Mouse (Mus musculus) lung, postnatal 10 days (tissue): Measurements from ENCODE around the gene Sfxn4.
"Not testable (repeated sequence)": the region's sequence is repeated elsewhere in the genome, so short reads cannot be mapped to it uniquely, and the experiment has no call there.

Source experiments
- DNase-seq: peaks from one replicate; pipeline ENCODE4 v3.0.0; 2021

Gene Sfxn4

DNA sequence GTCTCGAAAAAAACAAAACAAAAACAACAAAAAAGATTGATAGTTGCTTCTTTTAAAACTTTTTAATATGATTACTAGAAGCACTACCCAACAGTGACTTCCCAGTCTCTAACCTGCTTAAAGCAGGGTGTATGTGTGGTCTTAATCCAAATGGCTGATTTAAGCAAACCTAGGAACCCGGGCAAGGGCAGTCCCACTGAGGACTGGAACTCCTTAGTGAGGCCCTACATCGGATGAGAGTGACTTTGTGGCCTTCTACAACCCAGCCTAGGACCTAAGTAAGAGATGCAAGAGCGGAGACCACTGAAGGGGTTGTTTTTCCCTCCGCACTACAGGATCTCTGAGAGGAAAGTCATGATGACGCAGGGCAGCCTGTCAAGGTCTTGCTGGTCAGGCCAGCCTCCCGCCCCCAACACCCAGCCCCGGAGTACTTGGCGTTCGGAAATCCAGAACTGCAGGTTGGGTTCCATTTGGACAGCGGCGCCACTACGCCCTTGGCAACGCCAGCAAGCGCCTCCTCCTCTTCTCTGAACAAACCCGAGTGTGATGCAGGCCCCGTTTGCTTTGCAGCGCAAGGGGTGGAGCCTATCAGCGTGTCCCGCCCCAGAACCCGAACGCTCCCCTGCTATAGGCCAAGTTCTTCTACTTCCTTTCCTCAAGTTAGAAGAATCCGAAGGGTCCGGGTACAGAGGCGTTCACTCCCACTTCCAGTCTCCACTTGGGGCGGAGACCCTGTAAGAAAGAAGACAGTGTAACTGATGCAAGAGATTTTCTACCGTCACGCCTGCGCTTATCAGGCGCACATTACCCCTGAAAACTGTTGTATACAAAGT is at the start of gene Sfxn4:
Gene Sfxn4, minus strand, starts transcription at position 612 of the 833 bp plus-strand sequence.
- DNase-seq = peak; percentile 97

DNA sequence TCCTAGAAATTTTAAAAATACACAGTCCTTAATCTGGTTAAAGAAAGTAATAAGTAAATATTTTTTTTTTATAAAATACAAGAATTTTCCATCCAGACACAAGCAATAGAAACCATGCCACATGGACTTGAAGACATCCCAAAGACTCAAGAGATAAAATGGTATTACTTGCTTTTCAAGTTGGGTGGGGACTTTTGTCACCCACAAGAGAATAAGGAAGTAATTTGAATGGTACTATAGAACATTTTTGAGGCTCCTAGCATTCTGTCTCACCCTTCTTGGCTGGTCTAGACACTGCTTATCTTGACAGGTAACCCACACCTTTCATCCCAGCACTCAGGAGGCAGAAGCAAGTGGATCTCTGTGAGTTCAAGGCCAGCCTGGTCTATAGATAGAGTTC is 49.0 kb upstream of the Sfxn4 start:
- no peak for DNase-seq

DNA sequence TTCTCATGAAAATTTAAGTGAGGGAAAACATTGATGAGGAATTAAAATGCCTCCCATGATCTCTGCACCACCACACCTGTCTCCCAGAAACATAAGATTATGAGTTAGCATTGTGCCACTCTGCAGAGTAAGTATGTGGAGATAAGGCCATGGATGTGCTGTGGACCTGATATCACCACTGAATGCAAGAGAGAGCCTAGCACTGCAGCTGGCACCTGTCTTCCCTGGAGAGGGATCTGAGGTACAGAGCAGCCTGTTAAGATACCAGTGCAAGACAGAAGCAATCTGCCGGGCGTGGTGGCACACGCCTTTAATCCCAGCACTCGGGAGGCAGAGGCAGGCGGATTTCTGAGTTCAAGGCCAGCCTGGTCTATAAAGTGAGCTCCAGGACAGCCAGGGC is 44.2 kb upstream of the Sfxn4 start:
- DNase-seq = no peak

DNA sequence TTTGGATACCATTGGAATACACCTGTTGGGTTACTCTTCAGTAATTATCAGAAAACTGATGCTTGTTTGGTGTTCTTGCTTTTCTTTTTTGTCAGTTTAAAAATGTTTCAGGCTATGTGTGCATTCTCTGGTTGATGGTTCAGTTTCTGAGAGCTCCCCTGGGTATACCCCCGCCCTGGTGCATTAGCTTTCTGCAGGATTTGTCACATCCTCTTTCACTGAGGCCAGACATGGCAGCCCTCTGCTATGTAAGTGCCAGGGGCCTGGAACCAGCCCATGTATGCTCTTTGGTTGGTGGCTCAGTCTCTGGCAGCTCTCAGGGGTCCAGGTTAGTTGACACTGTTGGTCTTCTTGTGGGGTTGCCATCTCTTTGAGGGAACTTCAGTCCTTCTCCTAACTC is 42.7 kb upstream of the Sfxn4 start:
- DNase-seq = no peak

DNA sequence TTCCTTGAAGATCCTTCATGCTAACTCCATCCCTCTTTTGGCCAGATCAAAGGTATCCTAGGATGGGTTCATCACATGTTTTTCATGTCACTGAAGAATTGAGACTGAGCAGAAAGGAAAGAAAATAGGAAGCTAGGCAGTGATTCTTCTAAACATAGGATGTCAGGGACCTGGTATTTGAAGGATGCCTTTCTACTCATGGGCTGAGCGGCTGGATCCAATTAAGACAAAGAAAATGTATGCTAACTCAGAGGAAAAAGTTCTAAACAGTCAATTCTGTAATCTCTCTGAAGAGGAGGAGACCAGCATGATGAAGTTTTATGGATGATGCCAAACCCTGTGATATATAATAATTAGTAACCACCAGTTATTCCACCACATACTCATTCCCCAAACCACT is 41.9 kb upstream of the Sfxn4 start:
- no peak for DNase-seq

DNA sequence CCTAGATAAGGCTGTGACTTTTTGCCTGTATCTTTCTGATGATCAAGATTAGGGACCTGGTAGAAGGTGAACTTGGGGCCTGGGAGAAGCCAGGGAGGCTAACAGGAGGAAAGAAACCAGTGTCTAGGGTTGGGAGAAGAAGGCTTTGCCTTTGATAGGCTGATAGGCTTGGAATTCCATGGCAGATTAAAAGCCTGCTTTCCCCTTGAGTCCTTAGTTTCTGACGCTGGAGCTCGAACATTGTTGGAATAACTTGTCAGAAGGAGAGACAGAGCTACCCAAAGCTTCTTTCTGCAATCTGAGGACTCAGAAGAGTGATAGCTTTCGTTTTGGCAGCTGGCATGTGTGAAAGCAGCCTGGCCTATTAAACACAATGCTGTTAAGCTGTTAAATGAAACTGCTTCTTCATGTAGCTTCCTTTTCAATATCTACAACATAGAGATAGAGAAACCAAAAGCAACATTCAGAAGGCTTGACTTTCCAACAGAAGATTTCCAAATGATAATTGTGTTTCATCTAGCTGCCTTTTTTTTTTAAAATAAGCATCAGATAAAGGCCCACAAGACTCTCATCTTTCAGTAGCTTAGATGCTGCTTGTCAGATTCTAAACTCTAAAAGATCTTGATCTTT is 34.1 kb upstream of the Sfxn4 start:
- peak; percentile 18 for DNase-seq

DNA sequence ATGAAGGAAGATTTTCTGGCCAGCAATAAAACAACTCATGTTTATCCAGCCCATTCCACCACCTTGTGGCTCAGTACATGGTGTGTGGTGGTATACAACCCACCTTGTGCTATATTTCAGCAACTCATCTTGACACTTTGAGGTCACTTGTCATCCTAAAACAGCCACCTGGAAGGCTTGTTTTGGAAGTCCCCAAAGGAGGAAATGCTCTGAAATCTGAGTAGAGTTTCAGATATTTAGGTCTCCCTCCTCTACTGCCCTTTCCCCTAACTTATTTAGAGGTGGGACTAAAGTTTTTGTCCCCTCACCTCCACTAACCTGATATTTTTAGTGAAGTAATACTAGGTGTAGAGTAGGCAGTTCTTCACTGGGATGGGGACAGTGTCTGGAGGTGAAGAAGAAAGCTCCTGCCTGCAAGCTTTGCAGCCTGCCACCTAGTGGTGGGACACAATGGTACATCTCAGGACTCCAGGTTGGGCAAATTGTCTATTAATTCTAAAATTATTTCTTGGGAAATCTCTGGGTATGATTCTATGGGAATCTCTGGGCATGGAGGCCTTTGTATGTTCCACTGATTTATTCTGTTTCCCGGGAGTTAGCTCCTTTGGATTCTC is 30.8 kb upstream of the Sfxn4 start:
- DNase-seq = peak; percentile 82

DNA sequence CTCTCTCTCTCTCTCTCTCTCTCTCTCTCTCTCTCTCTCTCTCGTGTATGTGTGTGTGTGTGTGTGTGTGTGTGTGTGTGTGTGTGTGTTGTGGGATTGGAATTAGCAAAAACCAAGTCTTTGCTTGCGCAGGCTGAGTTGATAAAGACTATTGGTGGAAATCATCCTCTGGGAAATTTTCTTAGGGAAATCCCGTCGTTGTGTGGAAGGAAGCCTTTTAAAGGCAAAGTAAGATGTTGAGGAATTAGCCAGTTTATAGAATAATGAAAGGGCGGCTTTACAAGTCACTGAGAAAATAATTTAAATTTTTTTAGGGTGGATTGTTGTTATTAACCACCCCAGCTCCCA is 29.8 kb upstream of the Sfxn4 start:
- DNase-seq = peak; percentile 21

DNA sequence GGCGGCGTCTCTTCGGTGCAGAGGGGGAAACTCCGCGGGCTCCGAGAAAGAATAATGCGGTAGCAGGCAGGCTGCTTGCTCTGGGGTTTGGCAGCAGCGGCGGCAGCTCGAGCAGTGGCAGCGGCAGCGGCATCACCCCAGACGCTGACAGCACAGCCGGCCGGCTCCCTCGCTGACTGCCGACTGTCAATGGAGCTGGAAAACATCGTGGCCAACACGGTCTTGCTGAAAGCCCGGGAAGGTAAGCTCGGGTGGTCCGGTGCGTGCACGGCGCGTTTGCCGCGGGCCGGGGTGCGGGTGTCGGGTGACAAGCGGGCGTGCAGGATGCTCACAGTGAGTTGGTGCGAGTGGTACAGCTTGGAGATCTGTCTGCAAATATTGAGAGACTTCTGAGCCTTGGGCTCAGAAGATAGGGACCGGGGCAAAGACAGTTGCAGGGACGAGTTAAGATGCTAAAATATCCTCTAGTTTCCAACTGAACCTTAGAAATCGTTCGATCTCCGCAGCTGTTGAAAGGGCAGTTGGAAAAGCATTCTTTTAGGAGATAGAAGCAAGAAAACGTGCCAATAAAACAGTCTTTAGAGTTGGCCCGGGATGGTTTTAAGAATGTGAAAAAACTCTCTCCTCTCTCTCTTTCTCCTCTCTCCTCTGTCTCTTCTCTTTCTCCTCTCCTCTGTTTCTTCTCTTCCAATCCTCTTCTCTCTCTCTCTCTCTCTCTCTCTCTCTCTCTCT is 29.3 kb upstream of the Sfxn4 start:
- DNase-seq = no peak

DNA sequence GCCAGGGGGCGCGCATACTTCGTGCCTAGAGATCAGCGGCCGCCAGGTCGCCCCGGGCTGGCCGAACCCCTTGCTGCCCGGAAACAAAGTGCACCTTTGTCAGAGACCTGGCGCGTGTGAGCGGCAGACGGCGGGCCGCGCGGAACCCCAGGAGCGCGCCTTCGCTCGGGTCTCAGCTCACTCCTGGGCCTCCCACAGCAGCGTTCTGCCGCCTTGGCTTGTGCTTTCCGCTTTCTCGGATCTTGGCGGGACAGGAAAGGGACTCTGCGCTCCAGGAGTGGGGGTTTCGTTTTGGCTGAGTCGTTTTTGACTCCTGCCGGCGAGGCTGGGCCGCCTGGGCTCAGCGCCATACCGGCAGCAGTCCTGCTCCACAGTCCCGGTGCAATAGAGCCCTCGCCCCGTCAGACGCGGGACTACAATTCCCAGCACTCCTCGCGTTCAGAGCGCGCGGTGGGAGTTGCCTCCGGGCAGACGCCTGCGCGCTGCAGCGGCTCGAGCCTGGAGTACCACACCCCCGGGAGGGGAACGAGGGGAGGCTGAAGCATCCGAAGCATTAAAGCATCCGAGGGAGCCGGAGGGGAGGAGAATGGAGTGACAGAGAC is 28.5 kb upstream of the Sfxn4 start, which contains the start of gene Grk5:
Gene Grk5, plus strand, starts transcription at position 36 of the 602 bp plus-strand sequence.
- DNase-seq = peak; percentile 96

DNA sequence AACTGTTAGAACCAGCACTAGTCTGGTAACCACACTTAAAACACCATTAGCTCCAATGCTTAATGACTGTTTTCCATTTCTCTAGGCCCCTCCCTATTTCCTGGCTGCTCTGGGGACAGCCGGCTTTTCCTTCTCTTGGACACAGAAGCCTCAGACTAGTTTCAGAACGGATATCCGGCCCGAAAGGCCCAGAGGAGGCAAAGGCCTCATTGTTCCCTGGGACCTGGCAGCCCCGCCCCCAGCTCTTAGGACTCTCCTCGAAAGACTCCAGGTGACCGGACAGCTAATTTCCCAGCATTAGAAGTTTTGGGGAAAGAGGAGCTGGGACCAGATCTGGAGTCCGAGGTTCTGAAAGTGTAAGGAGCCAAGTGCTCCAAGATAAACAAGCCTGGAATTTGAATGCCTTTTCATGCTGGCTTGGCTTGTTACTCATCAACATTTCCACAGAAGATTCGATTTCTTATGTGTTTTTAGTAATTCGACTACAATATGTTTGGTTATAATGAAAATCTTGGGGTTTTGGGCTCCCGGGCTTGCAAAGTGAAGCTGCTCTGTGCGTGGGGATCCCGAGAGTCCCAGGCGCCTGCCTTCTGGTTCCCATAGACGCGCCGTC is 27.9 kb upstream of the Sfxn4 start:
- peak; percentile 86 for DNase-seq

DNA sequence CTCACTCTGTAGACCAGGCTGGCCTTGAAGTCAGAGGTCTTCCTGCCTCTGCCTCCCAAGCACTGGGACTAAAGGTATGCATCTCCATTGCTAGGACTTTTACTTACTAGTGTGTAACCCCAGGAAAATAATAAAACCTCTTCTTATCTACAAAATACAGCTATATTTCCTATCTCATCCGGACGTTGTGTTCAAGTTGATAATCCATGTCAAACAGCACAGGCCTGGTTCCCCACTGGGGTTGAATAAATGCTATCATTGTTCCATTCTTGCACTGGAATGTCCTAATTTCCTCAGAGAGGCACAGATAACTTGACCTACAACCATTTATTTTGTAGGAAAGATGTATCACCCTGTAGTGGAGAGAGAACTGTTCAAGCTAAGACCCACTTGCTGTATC is 26.4 kb upstream of the Sfxn4 start:
- no peak for DNase-seq

DNA sequence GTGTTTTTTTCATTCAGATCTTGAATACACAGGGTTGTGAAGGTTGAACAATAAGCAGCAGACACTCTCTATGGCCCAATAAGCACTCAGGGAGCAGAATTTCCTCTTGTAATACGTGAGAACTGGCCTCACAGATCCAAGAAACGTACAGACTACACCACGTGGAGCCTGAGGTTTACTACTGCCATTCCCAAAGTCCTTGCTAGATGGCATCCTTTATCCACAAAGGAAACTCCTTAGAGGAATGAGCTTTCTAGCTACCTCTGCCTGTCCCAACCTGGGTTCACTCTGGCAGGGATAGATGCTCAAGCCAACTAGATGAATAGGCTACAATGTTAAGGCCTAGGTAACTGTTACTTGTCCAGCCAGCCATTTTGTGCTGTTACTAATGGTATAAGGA is 21.9 kb upstream of the Sfxn4 start:
- DNase-seq = peak; percentile 67

DNA sequence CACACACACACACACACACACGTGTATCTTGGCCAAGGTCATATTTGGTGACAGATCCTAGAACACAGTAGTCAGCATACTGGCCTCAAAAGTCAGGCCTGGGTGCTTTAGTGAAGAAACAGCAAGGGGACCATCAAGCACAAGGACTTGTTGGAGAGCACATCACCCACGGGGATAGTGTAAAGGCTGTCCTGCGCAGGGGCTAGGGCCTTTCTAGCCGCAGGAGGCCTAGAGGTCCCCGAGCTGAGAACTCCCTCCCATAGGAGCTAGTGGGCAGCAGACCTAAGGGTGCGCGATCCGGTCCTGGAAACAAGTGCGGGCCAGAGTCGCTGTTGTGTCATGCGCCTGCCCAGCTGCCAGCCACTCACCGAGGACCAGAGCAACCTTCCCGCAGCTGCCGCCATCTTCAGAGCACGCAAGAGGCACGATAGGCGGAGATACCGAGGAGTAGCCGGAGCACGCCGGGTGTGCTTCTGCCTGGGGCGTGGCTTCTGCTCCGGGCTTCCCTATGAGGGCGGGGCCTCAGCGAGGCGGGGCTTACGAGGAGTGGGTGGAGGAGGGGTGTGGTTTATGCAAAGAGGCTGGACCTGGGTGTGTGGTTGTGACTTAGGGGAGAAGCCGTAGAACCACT is 12.9 kb upstream of the Sfxn4 start, which contains the start of gene Prdx3:
Gene Prdx3, minus strand, starts transcription at position 493 of the 631 bp plus-strand sequence.
- peak; percentile 98 for DNase-seq

DNA sequence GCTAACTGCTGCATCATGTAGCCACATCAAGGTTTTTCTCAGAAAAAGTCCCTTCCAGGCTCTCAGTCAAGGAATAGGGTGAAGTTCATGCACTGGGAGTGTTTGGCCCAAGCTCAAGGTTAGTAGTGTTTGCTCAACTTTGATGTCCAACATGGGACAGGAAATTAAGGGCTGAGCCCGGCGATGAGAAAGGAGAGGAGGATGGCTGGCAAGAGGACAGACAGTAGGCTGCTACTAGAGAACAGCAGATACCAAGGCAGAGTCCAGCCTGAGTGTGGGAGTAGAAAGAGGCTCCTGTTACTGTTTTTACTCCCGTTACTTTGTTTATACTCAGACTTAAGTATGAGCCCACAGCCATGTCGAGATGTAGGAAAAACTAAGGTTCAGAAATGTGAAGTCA is 12.2 kb upstream of the Sfxn4 start:
- peak; percentile 31 for DNase-seq

DNA sequence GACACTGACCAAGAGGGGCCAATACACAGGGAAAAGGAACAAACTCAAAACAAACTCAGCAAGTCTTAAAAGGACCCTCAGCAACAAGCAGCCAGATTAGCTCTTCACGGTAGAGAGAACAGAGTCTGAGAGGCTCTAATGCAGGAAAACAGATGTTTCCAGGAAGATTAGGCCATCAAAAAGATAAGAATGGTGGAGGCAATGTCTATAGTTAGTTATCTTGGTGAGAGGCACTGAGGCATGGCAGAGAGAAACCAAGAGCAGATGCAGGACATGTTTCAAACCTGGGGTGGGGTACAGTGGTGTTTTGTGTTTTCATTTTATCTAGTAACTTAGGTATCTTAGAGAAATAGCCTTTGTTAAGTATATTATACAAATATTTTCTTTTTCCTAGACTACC is 11.0 kb upstream of the Sfxn4 start:
- DNase-seq = no peak

DNA sequence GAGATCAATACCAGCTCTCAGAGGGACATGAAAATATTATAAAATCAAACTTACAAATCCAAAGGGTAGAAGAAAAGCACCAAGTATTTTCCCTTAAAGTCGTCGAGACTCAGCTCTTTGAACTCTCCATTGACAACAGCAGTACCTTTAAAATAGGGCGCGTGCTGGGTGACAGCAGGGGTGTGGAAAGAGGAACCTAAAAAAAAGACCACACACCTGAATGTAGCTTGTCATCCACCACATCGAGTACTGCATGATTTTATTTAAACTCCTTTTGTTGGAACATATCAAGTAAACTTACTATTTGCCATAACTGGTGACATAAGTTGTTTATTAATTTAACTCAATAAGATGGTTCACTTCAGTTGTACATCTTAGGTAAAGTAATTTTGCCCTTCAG is 10.1 kb upstream of the Sfxn4 start:
- DNase-seq = no peak

DNA sequence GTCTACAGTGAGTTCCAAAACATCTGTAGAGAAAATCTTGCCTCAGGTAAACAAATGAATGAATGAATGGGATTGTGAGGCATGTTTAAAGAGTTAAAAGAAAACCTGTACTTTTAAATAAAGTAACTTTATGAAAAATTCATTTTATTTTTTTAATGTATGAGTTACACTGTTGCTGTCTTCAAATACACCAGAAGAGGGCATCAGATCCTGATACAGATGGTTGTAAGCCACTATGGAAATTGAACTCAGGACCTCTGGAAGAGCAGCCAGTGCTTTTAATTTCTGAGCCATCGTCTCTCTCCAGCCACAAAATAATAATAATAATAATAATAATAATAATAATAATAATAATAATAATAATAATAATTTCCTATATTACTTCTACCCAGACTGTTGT is 9.2 kb upstream of the Sfxn4 start:
- no peak for DNase-seq

DNA sequence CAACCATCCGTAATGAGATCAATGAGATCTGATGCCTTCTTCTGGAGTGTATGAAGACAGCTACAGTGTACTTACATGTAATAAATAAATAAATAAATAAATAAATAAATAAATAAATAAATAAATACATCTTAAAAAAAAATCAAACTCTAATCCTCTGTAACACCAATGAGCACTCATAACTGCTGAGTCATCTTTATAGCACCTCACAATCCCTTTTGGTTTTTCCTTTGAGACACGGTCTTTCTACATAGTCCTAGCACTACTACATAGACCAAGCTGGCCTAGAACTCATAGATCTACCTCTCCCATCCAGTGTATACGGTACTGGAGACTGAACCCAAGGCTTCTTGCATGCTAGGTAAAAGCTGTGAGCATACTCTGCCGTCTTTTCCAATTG is 4.9 kb upstream of the Sfxn4 start:
- not testable (repeated sequence) for DNase-seq

DNA sequence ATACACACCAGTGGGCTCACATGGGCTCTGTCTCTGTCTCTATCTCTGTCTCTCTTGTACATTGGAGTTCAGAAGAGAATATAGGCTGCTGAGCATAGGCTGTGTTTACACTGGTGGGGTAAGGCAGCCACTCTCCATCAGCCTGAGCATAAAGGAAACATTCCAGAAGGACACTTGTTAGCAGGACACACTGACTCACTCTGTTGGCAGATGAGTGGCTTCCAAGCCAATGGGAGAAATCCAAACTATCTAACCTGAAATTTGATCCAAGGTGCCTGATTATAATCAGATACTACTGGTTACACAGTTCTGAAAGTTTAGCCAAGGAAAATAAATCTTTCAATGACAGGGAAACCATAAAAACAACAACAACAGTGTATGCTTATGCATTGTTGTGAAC is 15.5 kb downstream of the Sfxn4 start:
- no peak for DNase-seq

DNA sequence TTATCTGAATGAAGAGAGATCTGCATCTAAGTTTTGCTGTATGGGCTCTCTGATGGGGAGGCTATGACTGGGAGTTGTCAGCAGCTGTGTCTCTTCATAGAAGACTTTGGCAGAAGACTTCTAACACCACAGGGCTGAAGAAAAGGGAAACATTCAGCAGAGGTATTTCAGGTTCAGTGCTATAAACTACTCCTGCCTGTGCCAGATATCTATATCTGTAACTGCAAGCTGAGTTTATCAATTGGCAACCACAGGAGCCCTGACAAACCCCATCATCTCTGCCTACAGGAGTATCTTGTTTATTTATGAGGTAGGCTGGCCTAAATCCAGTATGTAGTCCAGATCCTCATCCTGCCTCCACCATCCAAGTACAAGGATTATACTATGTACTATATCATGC is 18.0 kb downstream of the Sfxn4 start:
- no peak for DNase-seq

DNA sequence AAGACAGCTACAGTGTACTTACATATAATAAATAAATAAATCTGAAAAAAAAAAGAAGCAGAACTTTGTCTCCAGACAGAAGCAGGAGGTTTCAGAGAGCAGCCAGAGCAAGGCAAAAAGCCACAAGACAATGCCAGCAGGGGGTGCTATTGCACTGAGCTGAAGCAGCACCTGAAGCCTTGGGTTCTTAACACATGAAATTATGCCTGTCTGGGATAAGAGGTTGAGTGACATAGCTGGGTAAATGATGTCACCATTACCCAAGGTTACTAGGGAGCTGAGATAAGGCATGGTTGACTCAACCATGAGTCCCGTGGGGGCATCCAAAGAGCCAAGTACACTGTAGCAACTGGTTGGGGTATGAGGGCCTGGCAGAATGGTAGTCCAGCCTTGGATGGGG is 23.5 kb downstream of the Sfxn4 start:
- peak; percentile 80 for DNase-seq
